Mouse (Mus musculus) CH12.LX (cell line): ENCODE results near the gene Bcorl1.

ENCODE experiments used
- CHD1 ChIP-seq: IDR thresholded peaks from 2 replicates; pipeline ENCODE4 v1.6.1; 2012; ENCODE audit warnings: low read depth, low read length, improper control_type of control experiment, inconsistent platforms
- CTCF ChIP-seq, 2 experiments: IDR thresholded peaks in 1 of 2; conservative IDR thresholded peaks in 1 of 2; 2 replicates each; pipeline ENCODE4 v1.5.1; 2011 to 2012; ENCODE audit warnings: low read depth in 2 of 2, low read length in 2 of 2, improper control_type of control experiment in 1 of 2, inconsistent platforms in 1 of 2, mild to moderate bottlenecking in 1 of 2, moderate library complexity in 1 of 2
- ZC3H11A ChIP-seq: IDR thresholded peaks from 2 replicates; pipeline ENCODE4 v1.6.1; 2012; ENCODE audit warnings: low read depth, mild to moderate bottlenecking, inconsistent platforms, low read length, improper control_type of control experiment

GRCm38 (mm10) chrX:48412629-48413028, 71.5 kb downstream of the Bcorl1 start:
- TF ChIP-seq CHD1 (no peak), ZC3H11A (no peak), CTCF (conservative IDR thresholded peaks at IDR 0.05 in 1 of 2, IDR thresholded peaks at IDR 0.05 in 1 of 2; ENCODE audit: low read depth in 2 of 2, low read length in 2 of 2) (no peak)
